Mouse (Mus musculus) liver, postnatal 0 days (tissue): Measurements from ENCODE around the gene Sspo.
A peak's percentile ranks its signal among the peaks of the same experiment; 100 is the strongest.

ENCODE experiments used
- CTCF ChIP-seq: sonication (generic); IDR thresholded peaks from 2 replicates; pipeline ENCODE4 v1.5.1; 2016; ENCODE audit warnings: antibody characterized with exemption, low read depth
- EP300 ChIP-seq: IDR thresholded peaks from 2 replicates; pipeline ENCODE4 v1.6.1; 2016; ENCODE audit warnings: antibody characterized with exemption, low read depth, mild to moderate bottlenecking

DNA sequence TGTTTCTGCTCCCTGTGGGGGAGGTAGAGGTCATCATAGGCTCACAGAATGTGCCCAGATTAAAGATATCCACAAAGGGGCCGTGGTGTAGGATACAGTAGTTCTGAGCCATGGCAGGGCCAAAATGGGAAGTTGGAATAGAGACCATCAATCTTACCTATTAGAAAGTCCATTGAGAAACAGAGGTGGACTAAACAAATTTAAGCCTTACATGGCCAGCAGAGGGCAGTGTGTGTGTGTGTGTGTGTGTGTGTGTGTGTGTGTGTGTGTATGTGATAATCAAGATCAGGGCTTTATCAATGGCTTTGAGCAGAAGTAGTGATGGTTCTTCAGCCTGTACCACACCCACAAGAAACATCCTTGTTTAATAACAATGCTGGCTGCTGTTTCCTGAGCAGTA lies 98.2 kb downstream of the Sspo start:
- peak; percentile 77 for TF ChIP-seq CTCF
- no peak for TF ChIP-seq EP300
